Mouse (Mus musculus) ovary, adult 18-20 months (tissue): ENCODE data around the gene Gpr26.

ENCODE experiments used
- DNase-seq: peaks from one replicate; pipeline ENCODE4 v3.0.0; 2022; ENCODE audit warnings: low spot score, mixed read lengths

Gene Gpr26

GRCm38 (mm10) chr7:132026671-132027070, 60.4 kb downstream of the Gpr26 start:
- DNase-seq: no peak

DNA sequence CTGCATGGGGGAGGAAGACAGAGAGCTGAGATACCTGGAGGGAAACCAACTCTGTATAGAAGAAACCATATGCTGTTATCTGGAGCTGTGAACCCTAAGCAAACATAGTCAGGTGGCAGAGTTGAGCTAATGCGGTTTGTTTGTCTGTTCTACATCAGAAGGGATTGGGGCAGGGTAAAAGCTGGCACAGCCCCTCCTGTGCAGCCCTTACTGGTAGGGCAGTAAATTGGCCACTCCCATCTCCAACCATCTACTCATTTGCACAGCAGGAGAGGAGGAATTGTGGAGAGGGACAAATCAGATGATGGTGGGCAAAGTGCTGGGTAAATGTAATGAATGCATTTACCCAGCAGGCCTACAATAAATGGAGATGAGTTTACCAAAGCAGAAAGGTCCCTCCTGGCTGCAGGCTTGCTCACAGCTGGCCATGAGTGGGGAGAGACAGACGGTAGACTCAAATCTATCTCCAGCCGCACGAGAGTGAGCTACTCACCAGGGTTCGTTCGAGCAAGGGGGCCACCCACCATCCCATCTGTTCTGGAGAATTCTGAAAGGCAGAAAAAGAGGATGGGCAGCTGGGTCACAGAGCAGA, 65.8 kb downstream of the Gpr26 start:
- no peak for DNase-seq
